Mouse (Mus musculus) CH12.LX (cell line): Measurements from ENCODE around the gene Dusp3. TPM values are rescaled to one million over a fixed set of nuclear protein-coding genes. Genes with fewer than 3 reads are reported as not detected.

Source experiments
- DNase-seq: peaks from one replicate; pipeline ENCODE4 v3.0.0-alpha.2; 2013; ENCODE audit errors: extremely low read depth
- H3K27ac ChIP-seq: 2 replicates; pipeline ENCODE4 v1.5.1; 2012; ENCODE audit warnings: low read depth, mild to moderate bottlenecking, control low read depth, moderate library complexity; ENCODE audit not compliant: insufficient read depth
- H3K27me3 ChIP-seq: replicated peaks from 2 replicates; pipeline ENCODE3; 2012; ENCODE audit warnings: inconsistent platforms
- H3K36me3 ChIP-seq, 2 experiments: replicated peaks in 1 of 2; 2 replicates each; pipeline versions ENCODE3 to v1.6.1; 2012; ENCODE audit warnings: inconsistent platforms in 1 of 2, low read length in 1 of 2, mild to moderate bottlenecking in 1 of 2, mixed read lengths in 1 of 2, moderate library complexity in 1 of 2; ENCODE audit not compliant: control insufficient read depth in 1 of 2, insufficient read depth in 1 of 2
- H3K4me1 ChIP-seq, 2 experiments: 2 replicates each; pipeline ENCODE4 v1.6.1; 2012; ENCODE audit warnings: inconsistent platforms in 1 of 2, moderate library complexity in 1 of 2; ENCODE audit not compliant: insufficient read depth in 2 of 2, control insufficient read depth in 1 of 2
- H3K4me2 ChIP-seq: 2 replicates; pipeline ENCODE4 v1.6.1; 2012; ENCODE audit warnings: low read depth, mild to moderate bottlenecking, control low read depth; ENCODE audit not compliant: poor library complexity, insufficient read depth, severe bottlenecking
- H3K4me3 ChIP-seq, 3 experiments: fragments of 150-350 bp in 1 of 3; sonication (generic) in 1 of 3; replicated peaks in 1 of 3; 2 replicates each; pipeline versions ENCODE3 to v1.5.1; 2011 to 2012; ENCODE audit warnings: low read depth in 2 of 3, low read length in 2 of 3, mild to moderate bottlenecking in 2 of 3, moderate library complexity in 2 of 3, control low read depth in 1 of 3, improper control_type of control experiment in 1 of 3, inconsistent platforms in 1 of 3, mixed read lengths in 1 of 3; ENCODE audit not compliant: poor library complexity in 1 of 3
- H3K79me2 ChIP-seq: replicated peaks from 2 replicates; pipeline ENCODE4 v1.6.1; 2012; ENCODE audit warnings: mild to moderate bottlenecking, moderate library complexity; ENCODE audit not compliant: control insufficient read depth, poor library complexity, insufficient read depth, severe bottlenecking; ENCODE audit errors: extremely low read depth
- H3K9ac ChIP-seq: 2 replicates; pipeline ENCODE4 v1.6.1; 2012; ENCODE audit warnings: low read depth, mild to moderate bottlenecking, control low read depth, moderate library complexity; ENCODE audit not compliant: insufficient read depth
- H3K9me3 ChIP-seq: replicated peaks from 2 replicates; pipeline ENCODE3; 2012; ENCODE audit warnings: low read length, inconsistent platforms, mixed read lengths
- BHLHE40 ChIP-seq: IDR thresholded peaks from 2 replicates; pipeline ENCODE4 v1.6.1; 2011; ENCODE audit warnings: mild to moderate bottlenecking, low read depth, low read length, improper control_type of control experiment
- EP300 ChIP-seq: IDR thresholded peaks from 2 replicates; pipeline ENCODE4 v1.6.1; 2011; ENCODE audit warnings: low read length, improper control_type of control experiment
- ETS1 ChIP-seq: conservative IDR thresholded peaks from 2 replicates; pipeline ENCODE4 v1.6.1; 2012; ENCODE audit warnings: low read depth, mild to moderate bottlenecking, inconsistent platforms, low read length, improper control_type of control experiment, moderate library complexity
- GABPA ChIP-seq: IDR thresholded peaks from 2 replicates; pipeline ENCODE4 v1.6.1; 2012; ENCODE audit warnings: low read depth, low read length, improper control_type of control experiment, inconsistent platforms; ENCODE audit not compliant: insufficient replicate concordance
- JUN ChIP-seq: IDR thresholded peaks from 2 replicates; pipeline ENCODE4 v1.6.1; 2011; ENCODE audit warnings: low read depth, mild to moderate bottlenecking, low read length, improper control_type of control experiment, moderate library complexity; ENCODE audit not compliant: insufficient read depth
- JUND ChIP-seq: conservative IDR thresholded peaks from 2 replicates; pipeline ENCODE4 v1.6.1; 2011; ENCODE audit warnings: low read depth, low read length, improper control_type of control experiment
- MAFK ChIP-seq: IDR thresholded peaks from 2 replicates; pipeline ENCODE4 v1.6.1; 2011; ENCODE audit warnings: low read length, improper control_type of control experiment; ENCODE audit not compliant: insufficient replicate concordance
- MAZ ChIP-seq: IDR thresholded peaks from 2 replicates; pipeline ENCODE4 v1.6.1; 2012; ENCODE audit warnings: low read depth, mild to moderate bottlenecking, inconsistent platforms, low read length, improper control_type of control experiment, moderate library complexity
- MEF2A ChIP-seq: IDR thresholded peaks from 2 replicates; pipeline ENCODE4 v1.6.1; 2014; ENCODE audit warnings: low read depth, mild to moderate bottlenecking, inconsistent platforms, low read length, improper control_type of control experiment, borderline replicate concordance
- MXI1 ChIP-seq: IDR thresholded peaks from 2 replicates; pipeline ENCODE4 v1.6.1; 2011; ENCODE audit warnings: mild to moderate bottlenecking, low read depth, low read length, improper control_type of control experiment
- PAX5 ChIP-seq: IDR thresholded peaks from 2 replicates; pipeline ENCODE4 v1.6.1; 2012; ENCODE audit warnings: low read length, inconsistent platforms, mixed read lengths
- POLR2A ChIP-seq: IDR thresholded peaks from 2 replicates; pipeline ENCODE4 v1.6.1; 2011; ENCODE audit warnings: low read depth, mild to moderate bottlenecking, improper control_type of control experiment, low read length
- RAD21 ChIP-seq: IDR thresholded peaks from 2 replicates; pipeline ENCODE4 v1.6.1; 2011; ENCODE audit warnings: low read depth, mild to moderate bottlenecking, low read length, improper control_type of control experiment, moderate library complexity
- SIN3A ChIP-seq: IDR thresholded peaks from 2 replicates; pipeline ENCODE4 v1.6.1; 2012; ENCODE audit warnings: low read length, improper control_type of control experiment, inconsistent platforms
- TBP ChIP-seq: conservative IDR thresholded peaks from 2 replicates; pipeline ENCODE4 v1.6.1; 2011; ENCODE audit warnings: low read depth, low read length, improper control_type of control experiment
- TCF12 ChIP-seq: IDR thresholded peaks from 2 replicates; pipeline ENCODE4 v1.6.1; 2014; ENCODE audit warnings: low read depth, mild to moderate bottlenecking, inconsistent platforms, low read length, improper control_type of control experiment
- UBTF ChIP-seq: IDR thresholded peaks from 2 replicates; pipeline ENCODE4 v1.6.1; 2012; ENCODE audit warnings: low read depth, mild to moderate bottlenecking, inconsistent platforms, low read length, improper control_type of control experiment, moderate library complexity
- USF2 ChIP-seq: conservative IDR thresholded peaks from 2 replicates; pipeline ENCODE4 v1.6.1; 2011; ENCODE audit warnings: low read depth, low read length, improper control_type of control experiment
- ZC3H11A ChIP-seq: IDR thresholded peaks from 2 replicates; pipeline ENCODE4 v1.6.1; 2012; ENCODE audit warnings: low read depth, mild to moderate bottlenecking, inconsistent platforms, low read length, improper control_type of control experiment
- ZKSCAN1 ChIP-seq: IDR thresholded peaks from 2 replicates; pipeline ENCODE4 v1.6.1; 2012; ENCODE audit warnings: low read depth, inconsistent platforms, low read length, improper control_type of control experiment, borderline replicate concordance
- ZNF384 ChIP-seq: IDR thresholded peaks from 2 replicates; pipeline ENCODE4 v1.6.1; 2012; ENCODE audit warnings: low read depth, low read length, improper control_type of control experiment, inconsistent platforms
- dilution Hi-C: fragments of 300-500 bp; cut with MboI; formaldehyde crosslinking; loops from 2 replicates; pipeline ENCODE4 v1.14.3; 2020; ENCODE audit warnings: low sequenced_read_pairs; ENCODE audit not compliant: extremely low pct_unique_long_range_greater_than_20kb, extremely low pct_ligation_motif_present
- in situ Hi-C: fragments of 300-500 bp; cut with MboI; formaldehyde crosslinking; loops from 3 replicates; pipeline ENCODE4 v1.14.3; 2019; ENCODE audit warnings: low sequenced_read_pairs, low pct_ligation_motif_present, low pct_unique_long_range_greater_than_20kb, mixed read lengths
- polyA plus RNA-seq: library from polyadenylated mRNA; unstranded; fragments of >175 nt; gene quantifications from 2 replicates; pipeline ENCODE4 v1.2.1, GENCODE M21; 2012; ENCODE audit warnings: low read depth; ENCODE audit not compliant: insufficient read length
- total RNA-seq, 2 experiments: library from RNA; depleted of rRNA; stranded (reverse); fragments of 300-350 nt in 1 of 2; fragments of >200 nt in 1 of 2; gene quantifications; 2 replicates each; pipeline ENCODE4 v1.2.3; 2012 to 2014

Gene Dusp3
- total and polyA plus RNA-seq, 3 experiments = 5.6 to 23.6 (median 20.8) TPM

GRCm38 (mm10) chr11:101968791-101969190, 18.0 kb downstream of the Dusp3 start (continued):
- no peak for TF ChIP-seq JUN
- TF ChIP-seq MAFK = no peak
- no peak for TF ChIP-seq BHLHE40
- TF ChIP-seq EP300 = no peak
- peak; percentile 99 for TF ChIP-seq RAD21
- TF ChIP-seq SIN3A = peak; percentile 59; the same call in 1 of the 2 replicates
- TF ChIP-seq MXI1 = no peak
- TF ChIP-seq UBTF = no peak
- peak; percentile 97 for TF ChIP-seq ZC3H11A
- TF ChIP-seq MEF2A = peak; percentile 66
- TF ChIP-seq USF2 = no peak
- TF ChIP-seq JUND = 0 out of 2 replicates have a peak, but pooled peaks have one; percentile 22
- no peak for TF ChIP-seq ZNF384
- TF ChIP-seq MAZ = no peak
- TF ChIP-seq GABPA = no peak
- no peak for TF ChIP-seq POLR2A
- no peak for TF ChIP-seq ZKSCAN1

GRCm38 (mm10) chr11:101968311-101968710, 18.5 kb downstream of the Dusp3 start:
- DNase-seq = no peak
- Histone ChIP-seq H3K9ac (no peak overlapping the region), H3K27ac (no peak overlapping the region), H3K4me2 (no peak overlapping the region), H3K4me1 (peaks cover 6 to 20% of the 10 kb centered on the region in 2 experiments; a peak in 3 of 4 replicates), H3K9me3 (peaks cover 3% of the 10 kb centered on the region), H3K79me2 (no peaks in the 10 kb centered on the region), H3K36me3 (peaks cover 0 to 8% of the 10 kb centered on the region in 2 experiments), H3K27me3 (peaks cover 47% of the 10 kb centered on the region), H3K4me3 (no peak overlapping the region)
- dilution Hi-C loops (loop anchor here (10.0 kb wide), 1 partner anchor 54 kb away; no protein-coding TSS in a partner anchor), in situ Hi-C loops (loop anchor here (5.0 kb wide), 1 partner anchor 46 kb away; no protein-coding TSS in a partner anchor)
- no peak for TF ChIP-seq ETS1
- TF ChIP-seq BHLHE40 = no peak
- no peak for TF ChIP-seq PAX5
- no peak for TF ChIP-seq TBP
- TF ChIP-seq EP300 = no peak
- no peak for TF ChIP-seq TCF12
